Mouse (Mus musculus) hindbrain, embryonic 11.5 days (tissue): ENCODE measurements around the gene Nf1. TPM values are rescaled to one million over a fixed set of nuclear protein-coding genes. Genes with fewer than 3 reads are reported as not detected.
"Not testable (repeated sequence)": the region's sequence is repeated elsewhere in the genome, so short reads cannot be mapped to it uniquely, and the experiment has no call there.

ENCODE experiments used
- ATAC-seq: fragments of 200-750 bp; cut with Nextera tagmentation; 2 replicates; pipeline ENCODE4 v1.8.0; 2017; ENCODE audit warnings: mild to moderate bottlenecking, moderate TSS enrichment, moderate library complexity; ENCODE audit not compliant: low FRiP score
- DNase-seq: peaks from one replicate; pipeline ENCODE4 v3.0.0-alpha.2; 2015; ENCODE audit warnings: low spot score
- H3K27ac ChIP-seq: fragments of 300-500 bp; sonication (generic); 2 replicates; pipeline ENCODE4 v1.5.1; 2014; ENCODE audit warnings: mild to moderate bottlenecking, low read depth, low read length
- H3K27me3 ChIP-seq: fragments of 300-500 bp; sonication (generic); 2 replicates; pipeline ENCODE4 v1.6.1; 2014; ENCODE audit warnings: mild to moderate bottlenecking, low read length, moderate library complexity, mixed read lengths; ENCODE audit not compliant: control insufficient read depth, insufficient read depth
- H3K36me3 ChIP-seq: fragments of 300-500 bp; sonication (generic); 2 replicates; pipeline ENCODE4 v1.6.1; 2014; ENCODE audit warnings: mild to moderate bottlenecking, low read length, moderate library complexity, mixed read lengths; ENCODE audit not compliant: control insufficient read depth, insufficient read depth
- H3K4me1 ChIP-seq: fragments of 300-500 bp; sonication (generic); replicated peaks from 2 replicates; pipeline ENCODE4 v1.6.1; 2014; ENCODE audit warnings: low read length, mixed read lengths; ENCODE audit not compliant: control insufficient read depth, insufficient read depth
- H3K4me2 ChIP-seq: fragments of 300-500 bp; sonication (generic); replicated peaks from 2 replicates; pipeline ENCODE4 v1.6.1; 2014; ENCODE audit warnings: mild to moderate bottlenecking, low read depth, low read length
- H3K4me3 ChIP-seq: fragments of 300-500 bp; sonication (generic); 2 replicates; pipeline ENCODE4 v1.5.1; 2014; ENCODE audit warnings: low read depth, low read length
- H3K9ac ChIP-seq: fragments of 300-500 bp; sonication (generic); 2 replicates; pipeline ENCODE4 v1.6.1; 2014; ENCODE audit warnings: low read depth, low read length
- H3K9me3 ChIP-seq: fragments of 300-500 bp; sonication (generic); 2 replicates; pipeline ENCODE4 v1.6.1; 2016; ENCODE audit warnings: low read length; ENCODE audit not compliant: control insufficient read depth
- WGBS: fragments of 180-500 bp; shearing (Covaris S2); extraction: QIAGEN DNeasy Blood & Tissue Kit; methylation state at CpG from one replicate; pipeline ENCODE4 v1.1.7; 2014; 5-methylcytosine and 5-hydroxymethylcytosine counted together
- polyA plus RNA-seq: library from polyadenylated mRNA; unstranded; fragments of >200 nt; fragmentation: Nextera tagmentation; extraction: Ambion mirVana; gene quantifications from 2 replicates; pipeline ENCODE4 v1.2.1, GENCODE M21; 2014

Nf1 gene
- polyA plus RNA-seq, 1 experiment from 2014 or later = 14.9 TPM

- no peaks in the 10 kb centered on the region for H3K9me3 ChIP-seq
- whole genome bisulfite sequencing = 83% methylated on average over 9 of the region's 9 CpGs
These were observed 39.6 kb upstream of the Nf1 start for GRCm38 (mm10) chr11:79299719-79300431.

DNA sequence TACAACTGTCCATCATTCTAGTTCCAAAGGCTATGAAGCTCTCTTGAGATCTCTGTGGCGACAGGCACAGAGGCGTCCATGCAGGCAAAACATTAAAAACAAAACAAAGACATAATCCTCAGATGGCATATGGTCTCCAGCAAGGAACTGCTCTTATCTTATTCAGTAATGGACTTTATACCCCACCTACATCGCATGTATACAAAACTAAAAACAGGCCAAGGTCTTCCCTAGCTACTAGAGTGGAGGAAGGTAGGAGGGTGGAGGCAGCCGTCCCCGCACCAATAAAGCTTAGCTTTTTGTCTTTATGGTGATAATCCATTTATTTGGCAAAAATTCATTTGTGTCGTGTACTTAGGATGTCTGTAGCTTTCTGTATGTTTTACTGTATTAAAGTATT, 36.4 kb upstream of the Nf1 start:
- no peak overlapping the region for H3K9ac ChIP-seq
- peaks cover 6% of the 10 kb centered on the region for H3K4me1 ChIP-seq
- no peak for ATAC-seq
- H3K36me3 ChIP-seq = no peaks in the 10 kb centered on the region
- no peak overlapping the region for H3K4me2 ChIP-seq
- H3K4me3 ChIP-seq = no peak overlapping the region
- WGBS = 86% methylated on average over 6 of the region's 6 CpGs
- no peaks in the 10 kb centered on the region for H3K9me3 ChIP-seq
- no peak overlapping the region for H3K27ac ChIP-seq
- no peak for DNase-seq
- no peaks in the 10 kb centered on the region for H3K27me3 ChIP-seq

More at GRCm38 (mm10) chr11:79299719-79300431, 39.6 kb upstream of the Nf1 start:
- H3K9ac ChIP-seq = no peak overlapping the region
- H3K4me2 ChIP-seq = no peak overlapping the region
- no peaks in the 10 kb centered on the region for H3K27me3 ChIP-seq
- ATAC-seq (no peak), DNase-seq (no peak)
- H3K4me3 ChIP-seq = no peak overlapping the region
- H3K36me3 ChIP-seq = no peaks in the 10 kb centered on the region
- no peak overlapping the region for H3K27ac ChIP-seq
- H3K4me1 ChIP-seq = no peaks in the 10 kb centered on the region

- H3K27ac ChIP-seq, DNase-seq, H3K36me3 ChIP-seq, ATAC-seq, H3K4me3 ChIP-seq, H3K9ac ChIP-seq, H3K9me3 ChIP-seq, H3K27me3 ChIP-seq, H3K4me2 ChIP-seq, H3K4me1 ChIP-seq: not testable (repeated sequence)
- 94% methylated on average over 4 of the region's 4 CpGs for WGBS
These were observed 35.2 kb upstream of the Nf1 start for GRCm38 (mm10) chr11:79304245-79304644.

GRCm38 (mm10) chr11:79305697-79306340, 33.7 kb upstream of the Nf1 start:
- DNase-seq (no peak), ATAC-seq (no peak)
- no peak overlapping the region for H3K4me3 ChIP-seq
- H3K4me1 ChIP-seq = peaks cover 6% of the 10 kb centered on the region
- H3K9me3 ChIP-seq = no peaks in the 10 kb centered on the region
- no peaks in the 10 kb centered on the region for H3K36me3 ChIP-seq
- H3K27me3 ChIP-seq = no peaks in the 10 kb centered on the region
- no peak overlapping the region for H3K27ac ChIP-seq
- WGBS = 81% methylated on average over 9 of the region's 9 CpGs
- H3K4me2 ChIP-seq = no peak overlapping the region
- no peak overlapping the region for H3K9ac ChIP-seq

DNA sequence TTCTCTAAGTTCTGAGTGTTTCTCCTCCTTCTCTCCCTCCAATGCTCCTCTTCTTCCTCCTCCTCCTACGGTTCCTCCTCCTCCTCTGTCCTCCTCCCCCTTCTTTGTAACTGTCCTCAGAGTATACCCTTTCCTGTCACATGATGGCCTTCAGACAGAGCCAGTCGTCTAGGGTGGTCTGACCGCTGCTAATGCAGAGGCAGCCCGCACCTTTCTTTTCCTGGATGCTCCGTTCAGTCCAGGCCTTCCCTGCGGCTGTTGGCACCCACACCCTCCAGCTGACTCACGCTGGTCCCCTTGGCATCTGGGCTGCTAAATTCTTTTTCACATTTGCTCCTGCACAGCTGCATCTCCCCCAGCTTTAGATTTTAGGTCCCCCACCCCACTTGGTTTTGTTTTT, 33.0 kb upstream of the Nf1 start:
- Histone ChIP-seq H3K4me2 (no peak overlapping the region), H3K4me3 (no peak overlapping the region), H3K9me3 (no peaks in the 10 kb centered on the region), H3K27me3 (no peaks in the 10 kb centered on the region), H3K36me3 (no peaks in the 10 kb centered on the region), H3K27ac (peak overlapping the region; percentile 51), H3K9ac (peak overlapping the region; percentile 15; the same call in 1 of the 2 replicates), H3K4me1 (peaks cover 6% of the 10 kb centered on the region)
- ATAC-seq = no peak
- 24% methylated on average over 7 of the region's 7 CpGs for WGBS
- peak; percentile 54 for DNase-seq

DNA sequence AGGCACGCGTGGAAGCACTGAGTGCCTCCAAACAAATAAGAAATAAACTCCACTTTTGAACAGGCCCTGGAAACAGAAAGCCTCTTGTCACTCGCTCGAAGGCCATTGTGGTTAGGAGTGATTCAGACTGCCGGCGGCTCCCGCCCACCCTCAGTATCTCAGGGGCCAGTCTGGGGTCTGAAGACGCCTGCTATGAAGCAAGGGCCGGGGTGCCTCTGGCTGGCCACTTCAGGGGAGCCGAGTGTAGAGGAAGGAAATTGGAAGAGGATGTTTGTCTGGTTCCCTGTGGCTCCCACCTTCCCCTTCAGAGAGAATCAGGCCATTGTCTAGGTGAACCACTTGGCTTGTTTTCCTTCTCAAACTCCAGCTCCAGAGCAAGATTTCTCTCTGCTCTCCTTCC, 32.5 kb upstream of the Nf1 start:
- peak; percentile 70 for DNase-seq
- WGBS = 10% methylated on average over 10 of the region's 10 CpGs
- Histone ChIP-seq H3K9ac (peak overlapping the region; percentile 15; the same call in 1 of the 2 replicates), H3K4me2 (0 out of 2 replicates have a peak overlapping the region, but pooled peaks have one; percentile 3), H3K27ac (peak overlapping the region; percentile 51), H3K4me3 (no peak overlapping the region), H3K27me3 (no peaks in the 10 kb centered on the region), H3K9me3 (no peaks in the 10 kb centered on the region), H3K36me3 (no peaks in the 10 kb centered on the region), H3K4me1 (peaks cover 6% of the 10 kb centered on the region)
- ATAC-seq = no peak

DNA sequence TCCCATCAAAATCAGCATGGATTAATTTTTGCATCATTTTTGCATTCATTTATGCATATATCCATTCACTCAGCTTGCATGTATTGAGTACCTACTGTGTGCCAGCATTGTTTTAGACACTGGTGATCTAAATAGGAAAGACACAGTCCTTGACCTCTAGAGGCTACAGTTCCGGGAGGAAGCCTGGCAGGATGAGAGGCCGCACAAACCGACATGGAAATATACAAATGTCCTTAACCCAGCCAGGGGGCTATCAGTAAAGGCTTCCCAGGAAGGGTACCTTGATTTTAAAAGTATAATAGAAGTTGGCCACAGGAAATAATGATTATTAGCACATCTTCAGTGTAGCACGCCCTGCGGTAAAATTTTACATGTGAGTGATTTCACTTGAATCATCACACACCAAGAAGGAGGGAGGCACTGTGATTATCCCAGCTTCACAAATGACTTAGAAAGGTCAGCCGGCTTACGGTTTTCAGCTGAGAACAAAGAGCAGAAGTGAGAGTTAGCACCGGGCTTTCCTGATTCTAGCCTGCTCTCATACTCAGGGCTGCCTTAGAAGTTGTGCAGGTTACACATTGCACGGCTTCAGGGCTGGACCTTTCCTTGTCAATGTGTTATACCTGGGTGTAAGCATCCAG, 31.8 kb upstream of the Nf1 start:
- H3K4me2 ChIP-seq = no peak overlapping the region

GRCm38 (mm10) chr11:79310467-79310866, 29.0 kb upstream of the Nf1 start:
- DNase-seq = no peak
- Histone ChIP-seq H3K9ac (no peak overlapping the region), H3K4me3 (no peak overlapping the region), H3K27ac (no peak overlapping the region), H3K36me3 (no peaks in the 10 kb centered on the region), H3K27me3 (no peaks in the 10 kb centered on the region), H3K9me3 (no peaks in the 10 kb centered on the region), H3K4me1 (peaks cover 6% of the 10 kb centered on the region), H3K4me2 (no peak overlapping the region)
- WGBS = 92% methylated on average over 5 of the region's 5 CpGs
- no peak for ATAC-seq

More for the DNA sequence above, 31.8 kb upstream of the Nf1 start:
- H3K36me3 ChIP-seq = no peaks in the 10 kb centered on the region
- WGBS = 43% methylated on average over 9 of the region's 9 CpGs
- no peak overlapping the region for H3K4me3 ChIP-seq
- peak overlapping the region; percentile 51 for H3K27ac ChIP-seq
- DNase-seq = peak; percentile 35
- no peak overlapping the region; the same call in 1 of the 2 replicates for H3K9ac ChIP-seq
- ATAC-seq = no peak
- H3K9me3 ChIP-seq = no peaks in the 10 kb centered on the region
- no peaks in the 10 kb centered on the region for H3K27me3 ChIP-seq
- peaks cover 6% of the 10 kb centered on the region for H3K4me1 ChIP-seq
